Mouse (Mus musculus) G1E (cell line): ENCODE measurements around the gene Map6.

Source experiments
- CTCF ChIP-seq: IDR thresholded peaks from 2 replicates; pipeline ENCODE4 v1.5.1; 2012; ENCODE audit warnings: low read depth, low read length, inconsistent platforms, mixed read lengths
- GATA1 ChIP-seq: IDR thresholded peaks from 2 replicates; pipeline ENCODE4 v1.6.1; 2012; ENCODE audit warnings: borderline replicate concordance, low read length, inconsistent platforms, mixed read lengths
- GATA2 ChIP-seq: IDR thresholded peaks from 2 replicates; pipeline ENCODE4 v1.6.1; 2012; ENCODE audit warnings: low read depth, low read length, inconsistent platforms, borderline replicate concordance
- POLR2AphosphoS5 ChIP-seq: IDR thresholded peaks from 2 replicates; pipeline ENCODE4 v1.6.1; 2012; ENCODE audit warnings: low read depth, low read length, inconsistent platforms; ENCODE audit not compliant: insufficient replicate concordance
- TAL1 ChIP-seq: conservative IDR thresholded peaks from 2 replicates; pipeline ENCODE4 v1.6.1; 2012; ENCODE audit warnings: low read depth, low read length, inconsistent platforms, mixed read lengths

DNA sequence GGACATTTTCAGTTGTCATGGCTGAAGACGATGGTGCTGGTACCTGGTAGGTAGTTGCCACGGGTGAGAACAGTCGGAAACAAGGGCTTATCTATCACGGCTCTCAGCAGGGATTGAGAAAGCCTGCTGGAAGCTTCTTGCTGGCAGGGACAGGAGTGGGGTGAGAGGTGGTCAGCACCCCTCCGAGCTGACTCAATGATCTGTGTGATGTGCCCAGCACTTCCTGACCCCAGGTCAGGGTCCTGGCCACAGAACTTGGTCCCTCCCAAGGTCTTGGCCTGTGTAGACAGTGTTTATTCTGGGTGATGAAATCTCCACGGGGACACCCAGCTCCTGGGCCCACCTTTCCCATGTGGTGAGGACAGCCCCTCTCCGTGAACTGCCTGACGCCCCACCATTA is 38.4 kb upstream of the Map6 start:
- TF ChIP-seq CTCF (no peak), POLR2AphosphoS5 (no peak), TAL1 (no peak), GATA2 (no peak), GATA1 (no peak)
